Mouse (Mus musculus) erythroid progenitor cell, adult 5-6 weeks (primary cell): ENCODE results near the gene Tenm2. TPM values are rescaled to one million over a fixed set of nuclear protein-coding genes. Genes with fewer than 3 reads are reported as not detected.

Experiments used
- ATAC-seq: replicated peaks from 2 replicates; pipeline ENCODE4 v1.8.0; 2016; ENCODE audit warnings: moderate number of reproducible peaks, mild to moderate bottlenecking, moderate TSS enrichment, inconsistent platforms; ENCODE audit not compliant: poor library complexity, low FRiP score, severe bottlenecking
- total RNA-seq, 2 experiments: library from RNA; stranded (forward) in 1 of 2; stranded (reverse) in 1 of 2; fragments of 150-400 nt in 1 of 2; fragments of 186-747, 209-891 nt in 1 of 2; gene quantifications; 2 replicates each; pipeline versions ENCODE4 v1.2.3 to v1.2.4; 2015 to 2017; ENCODE audit warnings: low replicate concordance in 2 of 2

Gene Tenm2
- total RNA-seq, 2 experiments from 2014 or later = not detected

DNA sequence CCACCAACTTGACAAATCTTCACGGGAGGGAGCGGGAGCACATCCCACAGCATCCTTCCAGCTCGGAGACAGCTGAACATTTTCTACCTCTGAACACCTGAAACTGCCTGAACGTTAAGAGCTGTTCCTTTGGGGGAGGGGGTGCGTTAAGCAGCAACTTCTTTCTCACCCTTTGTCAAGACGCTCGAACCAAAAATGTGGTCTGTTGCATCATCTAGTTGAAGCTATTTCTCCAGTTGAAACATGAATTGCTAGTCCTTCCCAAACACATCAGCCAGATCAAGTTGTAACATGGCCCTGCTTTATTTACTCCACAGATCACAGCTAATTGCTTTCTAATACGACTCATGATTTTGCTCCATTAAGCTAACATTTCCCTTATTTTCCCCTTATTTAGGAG, 799.5 kb downstream of the Tenm2 start:
- ATAC-seq = no peak

- ATAC-seq = no peak
These were observed 806.8 kb downstream of the Tenm2 start for GRCm38 (mm10) chr11:36428947-36429346.

- ATAC-seq = no peak
These were observed 810.8 kb downstream of the Tenm2 start for GRCm38 (mm10) chr11:36424959-36425358.

DNA sequence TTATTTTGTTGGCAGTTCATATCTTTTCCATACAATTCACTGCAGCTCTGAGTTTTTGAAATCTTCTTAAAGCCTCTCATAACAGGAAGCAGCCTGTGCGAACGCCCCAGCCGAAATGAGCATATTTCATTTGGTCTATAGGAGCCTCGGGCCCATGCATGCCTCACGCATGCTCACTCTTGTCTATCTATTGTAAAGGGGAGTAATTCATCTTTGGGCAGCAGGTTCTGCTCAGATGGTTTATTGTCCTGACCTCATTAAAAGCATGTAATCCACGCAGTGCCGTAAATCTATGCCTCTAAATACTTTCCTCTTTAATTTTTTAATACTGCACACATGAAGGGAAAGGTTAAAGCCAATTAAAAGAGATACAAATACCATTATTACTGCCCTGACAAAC, 815.7 kb downstream of the Tenm2 start:
- no peak for ATAC-seq

DNA sequence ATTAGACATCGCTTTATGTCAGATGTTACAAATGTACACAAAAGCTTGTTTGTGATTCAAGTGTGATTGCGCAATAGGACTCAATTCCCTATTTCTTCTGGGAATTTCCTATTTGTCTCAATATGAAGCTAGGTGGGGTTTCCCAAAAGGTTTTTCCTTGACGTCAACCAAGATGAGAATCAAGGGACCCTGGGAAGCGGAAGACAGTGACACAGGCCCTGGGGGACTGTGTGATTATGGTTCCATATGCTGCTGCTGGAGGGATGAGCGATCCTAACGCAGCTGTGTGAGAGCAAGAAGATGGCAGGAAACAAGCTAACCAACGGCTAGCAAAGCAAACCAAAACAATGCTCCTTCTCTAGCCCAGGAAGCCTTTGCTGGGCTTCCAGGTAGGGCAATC, 820.5 kb downstream of the Tenm2 start:
- no peak for ATAC-seq

DNA sequence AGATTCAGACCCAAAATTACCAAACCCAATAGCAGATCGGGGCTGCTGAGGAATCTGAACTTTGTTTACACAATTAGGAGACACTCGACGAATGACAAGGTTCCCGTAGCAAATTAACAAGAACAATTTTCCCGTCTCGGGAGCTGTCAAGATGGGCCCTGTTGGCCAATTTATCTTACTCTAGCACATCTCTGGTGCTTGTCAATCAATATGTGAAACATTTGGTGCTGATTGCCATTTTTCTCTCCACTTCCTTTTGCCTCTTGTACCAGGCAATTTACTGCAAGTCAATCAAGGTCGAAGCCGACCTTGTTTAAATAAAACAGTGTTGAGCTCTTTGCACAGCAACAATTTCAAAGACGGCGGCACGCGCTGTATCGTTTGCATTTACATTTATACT, 824.9 kb downstream of the Tenm2 start:
- ATAC-seq = no peak

DNA sequence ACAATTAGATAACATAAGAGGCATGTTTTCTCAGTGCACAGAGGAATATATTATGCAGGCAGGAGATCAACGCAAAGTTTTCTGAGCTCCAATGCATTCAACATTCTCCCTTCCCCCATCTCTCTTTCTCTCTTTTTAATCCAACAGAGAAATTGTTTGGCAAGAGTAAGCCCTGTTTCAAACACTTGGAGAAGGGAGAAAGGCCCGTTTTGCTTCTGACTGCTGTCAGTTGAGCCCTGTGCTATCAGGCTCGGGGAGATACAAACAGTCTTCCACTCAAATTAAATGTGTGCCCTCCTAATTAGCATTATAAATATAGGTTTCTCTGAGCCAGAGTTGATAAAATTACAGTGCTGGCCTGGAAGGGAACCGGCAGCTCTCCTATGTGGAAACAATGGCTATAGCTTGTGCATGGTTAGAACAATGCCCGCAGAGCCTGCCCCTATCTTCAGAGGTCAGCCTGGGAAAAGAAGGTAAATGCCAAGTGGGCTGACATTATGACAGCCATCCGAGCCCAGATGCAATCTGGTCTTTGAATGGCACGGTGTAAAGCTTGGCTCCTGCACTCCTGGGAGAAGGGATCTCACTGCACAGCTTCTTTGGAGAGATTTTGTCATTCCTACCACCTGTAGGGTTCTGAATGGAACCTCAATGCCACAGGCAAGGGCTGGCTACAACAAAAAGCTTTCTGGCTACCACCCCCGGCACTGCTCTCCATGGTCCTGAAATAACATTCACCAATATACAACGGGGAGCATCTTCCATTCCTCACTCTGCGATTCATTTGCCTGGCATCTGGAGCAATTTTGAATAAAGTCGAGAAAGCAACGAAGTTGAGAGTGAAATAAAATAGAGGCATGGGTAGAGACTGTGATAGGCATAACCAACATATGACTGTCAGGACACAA, 839.7 kb downstream of the Tenm2 start:
- no peak for ATAC-seq

DNA sequence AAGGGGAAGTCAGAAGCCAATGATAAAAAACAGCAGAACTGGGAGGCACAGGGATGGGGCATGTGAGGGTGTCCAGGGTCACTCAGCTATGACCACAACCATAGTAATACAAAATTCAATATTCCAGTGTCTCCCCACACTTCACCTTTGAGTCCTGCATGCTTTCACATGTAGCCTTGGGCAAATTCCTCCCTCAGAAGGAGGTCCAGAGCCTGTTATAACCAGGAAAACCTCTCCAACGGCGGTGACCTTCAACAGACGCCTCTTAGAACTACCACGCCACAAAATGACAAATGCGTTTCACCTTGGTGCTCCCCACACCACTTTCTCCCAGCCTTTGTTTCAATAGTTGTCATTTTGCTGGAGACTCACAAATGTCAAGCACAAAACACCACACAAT, 851.1 kb downstream of the Tenm2 start:
- ATAC-seq = no peak

DNA sequence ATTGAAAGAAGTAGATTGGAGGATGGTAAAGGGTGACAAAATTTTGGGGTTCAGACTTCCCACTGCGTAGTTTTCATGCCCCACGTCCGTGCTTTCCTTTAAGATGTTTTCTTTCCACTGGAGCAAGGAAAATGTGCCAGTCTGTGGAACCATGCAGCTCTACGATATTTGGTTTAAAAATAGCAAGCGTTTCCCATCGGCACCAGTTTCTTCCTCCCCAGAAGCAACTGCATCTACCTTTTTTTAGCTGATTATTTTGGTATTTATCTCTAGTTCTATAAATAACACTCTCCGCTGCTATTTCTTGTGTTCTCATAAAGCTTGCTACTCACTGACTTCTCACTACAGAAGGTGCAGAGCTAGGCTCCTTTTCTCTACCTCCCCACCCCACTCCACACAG, 864.0 kb downstream of the Tenm2 start:
- ATAC-seq = no peak

DNA sequence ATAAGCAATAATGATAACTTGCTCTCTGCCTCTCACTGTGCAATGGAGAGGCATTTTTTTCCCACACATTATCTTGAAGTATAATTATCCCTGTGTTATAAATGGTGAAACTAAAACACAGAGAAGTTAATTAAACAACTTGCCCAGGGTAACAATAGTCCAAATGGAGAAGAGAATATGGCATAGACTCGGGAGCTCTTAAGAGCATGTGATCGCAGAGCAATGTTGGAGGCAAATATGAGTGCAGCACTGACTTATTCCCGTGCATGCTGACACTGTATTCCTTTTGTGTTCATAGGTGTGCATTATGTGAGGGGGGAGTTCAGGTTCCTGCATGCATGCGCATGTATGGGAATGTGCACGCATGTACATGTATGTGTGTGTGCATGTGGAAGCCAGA, 870.7 kb downstream of the Tenm2 start:
- ATAC-seq = no peak

DNA sequence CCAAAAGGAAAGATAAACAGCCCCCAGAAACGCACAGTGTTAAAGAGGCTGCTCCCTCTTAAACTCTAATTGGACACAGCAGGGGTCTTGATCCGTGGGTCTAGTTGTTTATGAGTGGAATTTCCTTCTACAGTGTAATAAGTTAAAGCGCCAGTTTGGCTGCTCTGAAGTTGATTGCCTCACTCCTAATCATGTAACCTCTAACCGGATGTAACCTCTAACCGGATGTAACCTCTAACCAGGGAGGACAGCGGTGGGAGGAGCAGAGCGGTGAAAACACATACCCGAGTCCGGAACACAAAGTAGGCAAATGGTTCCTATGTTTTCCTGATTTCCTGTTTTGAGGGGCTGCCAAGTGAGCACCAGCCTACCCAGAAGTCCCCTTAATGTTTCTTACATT, 871.3 kb downstream of the Tenm2 start:
- no peak for ATAC-seq

DNA sequence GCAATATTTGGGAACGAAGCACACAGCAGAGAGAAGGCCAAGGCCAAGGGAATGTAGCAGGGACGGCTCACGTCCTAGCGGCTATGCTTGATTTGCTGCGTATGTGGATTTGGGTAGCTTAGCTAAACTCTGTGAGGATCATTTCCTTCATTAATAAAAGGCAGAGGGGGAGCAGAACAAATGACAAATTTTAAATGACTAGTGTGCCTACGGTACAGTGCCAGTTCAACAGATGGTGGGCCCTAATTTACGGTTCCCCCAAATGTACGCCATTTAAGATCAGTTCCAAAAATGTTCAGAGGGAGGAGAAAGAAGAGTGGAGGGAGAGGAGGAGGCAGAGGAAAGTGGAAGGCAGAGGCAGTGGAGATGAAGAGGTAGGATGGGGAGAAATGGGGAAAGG, 873.2 kb downstream of the Tenm2 start:
- ATAC-seq = no peak

- ATAC-seq = no peak
These were observed 882.5 kb downstream of the Tenm2 start for GRCm38 (mm10) chr11:36353252-36353651.

GRCm38 (mm10) chr11:36351752-36352151, 884.0 kb downstream of the Tenm2 start:
- ATAC-seq = no peak

- no peak for ATAC-seq
These were observed 884.4 kb downstream of the Tenm2 start for GRCm38 (mm10) chr11:36351341-36351740.

- no peak for ATAC-seq
These were observed 885.5 kb downstream of the Tenm2 start for GRCm38 (mm10) chr11:36350264-36350663.

DNA sequence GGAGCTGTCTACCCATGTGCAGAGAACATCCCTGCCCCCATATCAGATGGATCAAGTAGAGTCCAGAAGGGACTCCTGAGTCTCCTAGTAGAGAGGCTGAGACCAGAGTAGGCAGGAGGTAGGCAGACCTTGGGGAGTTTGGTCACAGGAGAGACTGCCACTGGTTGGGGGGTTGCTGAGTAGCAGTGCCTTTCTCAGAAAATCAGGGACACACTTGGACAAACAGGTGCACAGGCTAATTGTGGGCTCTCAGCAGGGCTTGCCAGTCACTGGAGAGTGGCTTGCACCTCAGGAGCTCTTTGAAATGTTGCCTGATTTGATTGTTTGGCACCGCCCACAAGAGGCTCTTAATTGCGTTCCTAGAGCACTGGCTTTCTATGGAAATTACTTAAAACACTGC, 885.9 kb downstream of the Tenm2 start:
- ATAC-seq = no peak

DNA sequence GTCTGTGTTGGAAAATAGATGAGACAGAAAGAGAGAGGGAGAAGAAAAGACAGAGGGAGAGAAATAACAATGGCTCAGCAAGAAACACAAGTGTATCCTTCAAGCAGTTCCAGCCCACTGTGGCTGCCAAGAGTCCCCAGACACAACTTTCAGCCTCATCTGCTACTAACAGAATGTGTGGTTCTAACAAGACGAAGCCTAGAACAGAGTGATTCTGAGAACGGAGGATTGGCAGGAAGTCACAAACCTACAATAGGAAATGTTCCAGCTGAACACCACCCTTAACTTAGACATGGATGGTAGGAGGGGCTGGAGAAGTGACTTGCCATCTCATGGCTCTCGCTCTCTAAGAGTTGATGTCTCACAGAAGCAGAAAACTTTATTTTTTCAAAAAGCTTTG, 894.0 kb downstream of the Tenm2 start:
- no peak for ATAC-seq

DNA sequence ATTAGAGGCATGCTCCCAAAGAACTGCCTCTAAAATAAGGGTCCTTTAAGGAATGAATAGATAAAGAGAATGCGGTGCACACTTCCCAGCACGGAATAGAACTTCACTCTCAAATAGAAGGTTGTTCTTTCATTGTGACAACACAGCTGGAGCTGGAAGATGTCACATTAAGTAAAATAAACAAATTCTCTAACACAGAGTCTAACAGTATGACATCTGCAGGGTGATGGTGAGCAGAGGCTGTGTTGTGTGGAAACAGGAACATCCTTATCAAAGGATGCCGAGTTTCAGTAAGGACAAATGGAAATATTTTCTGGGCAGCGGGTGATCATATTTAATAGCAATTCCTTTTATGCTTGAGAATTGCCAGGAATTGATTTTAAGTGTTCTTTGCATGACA, 897.3 kb downstream of the Tenm2 start:
- no peak for ATAC-seq

- no peak for ATAC-seq
These were observed 898.7 kb downstream of the Tenm2 start for GRCm38 (mm10) chr11:36337063-36337462.

DNA sequence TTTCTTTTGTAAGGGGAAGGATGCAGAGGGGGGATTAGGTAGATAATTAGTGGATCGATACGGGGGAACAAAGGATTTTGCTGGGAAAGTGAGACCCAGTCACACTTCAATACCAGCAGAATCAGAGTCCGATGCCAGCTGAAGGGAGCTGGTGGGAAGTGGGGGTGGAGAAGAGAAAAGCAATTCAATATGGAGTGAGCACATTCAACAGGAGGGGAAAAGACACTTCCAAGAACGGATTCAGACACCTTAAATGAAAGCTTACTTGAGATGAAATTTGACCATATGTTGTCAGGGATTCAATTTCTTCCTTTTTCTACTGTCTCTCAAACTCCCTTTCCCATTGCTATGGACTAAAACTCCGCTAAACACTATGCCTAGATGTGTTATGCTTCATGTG, 900.6 kb downstream of the Tenm2 start:
- ATAC-seq = no peak
